Mouse (Mus musculus) cerebellum, postnatal 36 days (tissue): ENCODE measurements around the gene Cadm4.

Source experiments
- DNase-seq, 2 experiments: peaks; one replicate each; pipeline ENCODE4 v3.0.0; 2021 to 2022; ENCODE audit warnings: mixed read lengths in 2 of 2

The Cadm4 gene

GRCm38 (mm10) chr7:24481474-24482207 lies at the start of gene Cadm4:
Gene Cadm4 (plus strand): TSS chr7:24482023.
- DNase-seq, result peak; percentile 90 to 94

GRCm38 (mm10) chr7:24435305-24435704 lies 46.5 kb upstream of the Cadm4 start:
- DNase-seq, result no peak

GRCm38 (mm10) chr7:24437981-24438380 lies 43.8 kb upstream of the Cadm4 start:
- peak; percentile 54 to 61 for DNase-seq

- no peak for DNase-seq
Observed at GRCm38 (mm10) chr7:24439191-24439590, 42.6 kb upstream of the Cadm4 start.

- no peak for DNase-seq
Observed at GRCm38 (mm10) chr7:24439891-24440290, 41.9 kb upstream of the Cadm4 start.

GRCm38 (mm10) chr7:24441785-24442184 lies 40.0 kb upstream of the Cadm4 start:
- peak; percentile 69 to 71 for DNase-seq

- no peak for DNase-seq
Observed at GRCm38 (mm10) chr7:24442313-24442712, 39.5 kb upstream of the Cadm4 start.

- no peak for DNase-seq
Observed at GRCm38 (mm10) chr7:24445266-24445926, 36.4 kb upstream of the Cadm4 start.

GRCm38 (mm10) chr7:24446697-24447340 lies 35.0 kb upstream of the Cadm4 start:
- DNase-seq, result no peak

- DNase-seq, result no peak
Observed at GRCm38 (mm10) chr7:24448782-24449517, 32.9 kb upstream of the Cadm4 start.

- no peak for DNase-seq
Observed at GRCm38 (mm10) chr7:24450585-24451017, 31.2 kb upstream of the Cadm4 start.

- DNase-seq, result no peak
Observed at GRCm38 (mm10) chr7:24451855-24452311, 29.9 kb upstream of the Cadm4 start, which contains the start of gene Irgc1. Gene Irgc1 (minus strand): TSS chr7:24452297.

- no peak for DNase-seq
Observed at GRCm38 (mm10) chr7:24454199-24454598, 27.6 kb upstream of the Cadm4 start.

GRCm38 (mm10) chr7:24455726-24456125 lies 26.1 kb upstream of the Cadm4 start:
- DNase-seq, result no peak

GRCm38 (mm10) chr7:24457726-24458370 lies 24.0 kb upstream of the Cadm4 start:
- no peak for DNase-seq

- DNase-seq, result no peak
Observed at GRCm38 (mm10) chr7:24459440-24459839, 22.4 kb upstream of the Cadm4 start.

- no peak for DNase-seq
Observed at GRCm38 (mm10) chr7:24459843-24460242, 22.0 kb upstream of the Cadm4 start.

- no peak for DNase-seq
Observed at GRCm38 (mm10) chr7:24461376-24462051, 20.3 kb upstream of the Cadm4 start.

- DNase-seq, result no peak
Observed at GRCm38 (mm10) chr7:24462388-24463319, 19.2 kb upstream of the Cadm4 start, which contains the start of gene Plaur. Gene Plaur (plus strand): TSS chr7:24462484.

GRCm38 (mm10) chr7:24466835-24467234 lies 15.0 kb upstream of the Cadm4 start:
- no peak for DNase-seq
